Mouse (Mus musculus) bone marrow, adult 2 months (tissue): ENCODE measurements at regions not wholly inside any gene's neighbourhood (a gene's known extent, or its start where the extent isn't known, plus 50 kb on each side); places are given as distances from the start of the nearest gene placed in this dataset.

Source experiments
- H3K27ac ChIP-seq: fragments of 200-500 bp; 2 replicates; pipeline ENCODE4 v1.5.1; 2012; ENCODE audit warnings: low read depth, mild to moderate bottlenecking, control low read depth, inconsistent platforms, low read length; ENCODE audit not compliant: control insufficient read depth, poor library complexity, insufficient read depth
- H3K4me1 ChIP-seq: fragments of 200-500 bp; 2 replicates; pipeline ENCODE4 v1.6.1; 2011; ENCODE audit warnings: low read length; ENCODE audit not compliant: control insufficient read depth, insufficient read depth
- H3K4me3 ChIP-seq: fragments of 200-500 bp; replicated peaks from 2 replicates; pipeline ENCODE3; 2011; ENCODE audit warnings: mild to moderate bottlenecking, low read depth, low read length, control low read depth; ENCODE audit not compliant: control insufficient read depth
- CTCF ChIP-seq: fragments of 200-500 bp; IDR thresholded peaks from 2 replicates; pipeline ENCODE4 v1.5.1; 2011; ENCODE audit warnings: low read length, control low read depth; ENCODE audit not compliant: control insufficient read depth, insufficient read depth
- POLR2A ChIP-seq: fragments of 200-500 bp; IDR thresholded peaks from 2 replicates; pipeline ENCODE4 v1.6.1; 2011; ENCODE audit warnings: low read depth, mild to moderate bottlenecking, control low read depth, low read length, borderline replicate concordance; ENCODE audit not compliant: control insufficient read depth
- WGBS: fragments of 180-500 bp; shearing (Covaris S2); methylation state at CpG from one replicate; pipeline ENCODE4 v1.1.7; 2018; 5-methylcytosine and 5-hydroxymethylcytosine counted together

- 39% methylated on average over 1 of the region's 1 CpGs for WGBS
- TF ChIP-seq POLR2A (no peak), CTCF (no peak)
- Histone ChIP-seq H3K4me1 (no peaks in the 10 kb centered on the region; the same call in 1 of the 2 replicates), H3K27ac (no peak overlapping the region), H3K4me3 (no peak overlapping the region)
These were observed 96.4 kb upstream of the Noct start for GRCm38 (mm10) chr3:51127875-51128274.

DNA sequence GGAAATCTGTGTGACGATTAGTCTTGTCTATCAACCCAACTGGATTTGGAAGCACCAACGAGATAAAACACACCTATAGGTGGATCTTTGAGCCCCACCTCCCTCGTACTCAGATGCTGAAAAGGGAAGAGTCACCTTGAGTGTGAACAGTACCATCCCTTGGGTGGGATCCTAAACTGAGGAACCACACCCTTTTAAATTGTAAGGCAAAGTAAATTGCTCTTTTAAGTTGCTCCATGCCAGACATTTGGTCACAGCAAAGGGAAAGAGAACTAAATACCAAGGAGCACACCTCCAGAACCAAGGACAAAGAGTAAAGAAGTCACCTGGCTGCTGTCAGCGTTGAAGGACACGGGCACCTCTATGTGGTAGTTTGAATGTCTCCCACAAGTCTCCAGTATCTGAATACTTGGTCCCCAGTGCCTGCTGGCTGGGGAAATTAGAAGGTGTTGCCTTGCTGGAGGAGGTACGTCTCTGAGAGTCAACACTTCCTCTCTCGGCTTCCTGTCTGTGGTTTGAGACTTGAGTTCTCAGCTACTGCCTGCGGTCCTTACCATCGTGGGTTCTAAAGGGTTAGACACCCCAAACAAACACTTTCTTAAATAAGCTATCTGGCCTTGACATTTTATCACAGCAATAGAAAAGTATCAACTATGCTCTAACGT is 95.6 kb upstream of the Noct start:
- Histone ChIP-seq H3K4me1 (no peaks in the 10 kb centered on the region; the same call in 1 of the 2 replicates), H3K4me3 (no peak overlapping the region), H3K27ac (peak overlapping the region; percentile 7; the same call in 1 of the 2 replicates)
- WGBS: 21% methylated on average over 10 of the region's 10 CpGs
- TF ChIP-seq POLR2A: no peak
- TF ChIP-seq CTCF: no peak

- Histone ChIP-seq H3K27ac (no peak overlapping the region), H3K4me1 (no peaks in the 10 kb centered on the region; the same call in 1 of the 2 replicates), H3K4me3 (no peak overlapping the region)
- 86% methylated on average over 5 of the region's 5 CpGs for WGBS
- TF ChIP-seq POLR2A (no peak), CTCF (no peak)
These were observed 93.5 kb upstream of the Noct start for GRCm38 (mm10) chr3:51130709-51131108.

DNA sequence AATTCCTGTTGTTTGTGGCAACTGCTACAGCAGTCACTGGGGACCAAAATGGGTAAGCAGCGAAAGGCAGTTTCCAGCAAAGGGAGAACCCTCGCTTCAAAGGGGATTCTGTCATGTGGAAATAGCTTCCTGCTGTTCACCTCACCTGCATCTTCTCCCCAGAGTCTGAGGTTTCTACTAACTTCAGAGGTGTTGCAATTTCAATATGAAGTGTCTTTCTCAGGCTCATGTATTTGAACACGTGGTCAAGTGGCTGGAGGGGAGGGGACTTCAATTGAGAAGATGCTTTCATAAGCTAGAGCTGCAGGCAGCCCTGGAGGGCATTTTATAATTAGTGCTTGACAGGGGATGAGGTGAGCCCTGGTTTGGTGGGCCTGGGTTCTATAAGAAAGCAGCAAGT is 92.9 kb upstream of the Noct start:
- no peak overlapping the region for H3K4me3 ChIP-seq
- H3K4me1 ChIP-seq: no peaks in the 10 kb centered on the region; the same call in 1 of the 2 replicates
- H3K27ac ChIP-seq: no peak overlapping the region
- TF ChIP-seq POLR2A (no peak), CTCF (no peak)
- WGBS: 53% methylated on average over 3 of the region's 3 CpGs

GRCm38 (mm10) chr3:51132736-51133135 is 91.5 kb upstream of the Noct start:
- TF ChIP-seq POLR2A (no peak), CTCF (no peak)
- Histone ChIP-seq H3K4me1 (no peaks in the 10 kb centered on the region), H3K27ac (no peak overlapping the region), H3K4me3 (no peak overlapping the region)
- 81% methylated on average over 5 of the region's 5 CpGs for WGBS

DNA sequence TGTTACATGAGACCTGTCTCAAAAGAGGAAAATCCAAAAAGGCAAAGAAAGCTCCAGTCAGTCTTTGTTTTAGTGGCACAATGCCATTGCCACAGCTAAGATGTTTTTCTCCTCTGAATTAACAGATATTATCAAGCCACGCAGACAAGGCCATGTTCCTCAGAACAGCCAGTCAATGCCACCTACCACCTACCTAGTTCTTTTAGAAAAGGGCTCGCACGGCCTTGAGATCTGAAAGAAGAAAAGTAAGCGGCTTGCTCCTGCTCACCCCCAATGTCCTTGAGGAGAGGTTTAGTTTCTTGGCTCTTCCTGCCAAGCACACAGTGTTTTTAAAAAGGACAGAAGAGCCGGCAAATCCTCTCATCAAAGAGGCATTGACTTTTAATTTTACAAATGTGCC is 88.7 kb upstream of the Noct start:
- WGBS: 66% methylated on average over 5 of the region's 5 CpGs
- TF ChIP-seq POLR2A: no peak
- TF ChIP-seq CTCF: no peak

DNA sequence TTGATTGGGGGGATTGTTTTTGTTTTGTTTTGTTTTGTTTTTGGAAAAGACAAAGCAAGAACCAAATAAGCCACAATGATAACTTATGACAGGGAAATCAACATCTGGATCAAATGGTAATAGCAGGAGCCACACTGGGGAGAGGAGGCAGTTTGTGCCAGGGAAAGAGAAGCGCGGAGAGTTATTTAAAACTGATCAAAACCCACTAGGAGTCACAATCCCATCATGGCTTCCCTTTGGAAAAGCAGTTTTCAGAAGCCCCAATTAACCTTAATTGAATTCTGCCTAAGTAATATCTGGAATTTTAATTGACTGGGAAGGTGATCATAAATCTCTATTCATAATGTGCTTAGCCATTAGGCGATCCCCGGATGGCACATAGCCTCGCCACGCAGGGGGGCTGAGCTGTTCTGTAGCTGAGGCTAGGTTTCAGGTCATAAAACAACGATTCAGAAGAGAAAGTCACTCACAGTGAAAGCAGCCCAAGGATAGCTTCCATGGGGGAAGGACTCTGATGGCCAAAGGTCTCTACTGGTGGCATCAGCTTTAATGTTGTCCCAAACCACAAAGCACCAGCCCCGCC is 86.4 kb upstream of the Noct start:
- no peak for TF ChIP-seq CTCF
- no peak for TF ChIP-seq POLR2A
- Histone ChIP-seq H3K27ac (no peak overlapping the region), H3K4me1 (no peaks in the 10 kb centered on the region), H3K4me3 (no peak overlapping the region)
- 85% methylated on average over 8 of the region's 8 CpGs for WGBS

More for the DNA sequence above, 88.7 kb upstream of the Noct start:
- Histone ChIP-seq H3K4me1 (no peaks in the 10 kb centered on the region), H3K4me3 (no peak overlapping the region), H3K27ac (no peak overlapping the region)

DNA sequence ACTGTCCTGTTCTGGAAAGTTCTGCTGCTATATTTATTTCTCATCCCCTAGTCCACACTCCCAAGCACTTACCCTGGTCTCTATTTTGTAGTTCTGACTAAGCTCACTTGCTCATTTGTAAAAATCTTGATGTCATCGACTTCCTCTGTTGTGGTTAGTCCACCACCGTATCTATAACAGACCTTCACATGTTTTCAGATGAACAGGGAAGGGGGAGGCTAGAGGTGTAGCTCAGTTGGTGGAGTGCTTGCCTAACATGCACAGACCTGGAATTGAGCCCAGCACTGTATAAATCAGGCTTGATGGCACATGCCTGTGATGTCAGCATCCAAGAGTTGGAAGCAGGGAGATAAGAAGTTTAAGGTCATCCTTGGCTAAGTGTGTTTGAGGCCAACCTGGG is 78.3 kb upstream of the Noct start:
- WGBS: 5% methylated on average over 2 of the region's 2 CpGs
- no peak overlapping the region for H3K27ac ChIP-seq
- no peak overlapping the region for H3K4me3 ChIP-seq
- H3K4me1 ChIP-seq: no peaks in the 10 kb centered on the region
- TF ChIP-seq CTCF (no peak), POLR2A (no peak)
